In the genomic region with DNA sequence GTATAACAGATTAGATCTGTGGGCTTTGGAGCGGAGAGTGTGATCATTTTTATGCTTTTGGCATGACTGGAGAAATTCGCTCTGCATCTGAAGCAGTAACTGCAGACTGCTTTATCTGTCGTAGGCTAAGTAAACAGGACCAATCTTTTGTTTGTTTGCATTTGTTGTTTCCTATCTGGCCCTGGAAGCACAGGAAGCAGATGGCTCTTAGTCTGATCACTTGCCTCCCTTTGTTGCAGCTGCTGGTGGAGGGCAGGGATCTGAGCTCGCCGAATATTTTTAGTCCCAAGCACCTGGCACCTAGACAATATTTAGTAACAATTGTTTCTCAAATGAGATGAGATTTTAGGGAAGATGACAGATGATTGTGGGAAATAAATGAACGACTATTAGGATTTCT, we compare ENCODE assay signal across 9 mouse cellular contexts.
DNase-seq lines count a peak whose midpoint lies in the region; ATAC-seq and TF ChIP-seq lines count a peak whose summit lies in the region.
"Had no signal": no experiment of that assay in that cellular context is flagged by ENCODE, and none has a peak within 500 bp of the region (broad histone marks: within the 10 kb centered on the region; RNA-seq: fewer than 3 reads in every experiment).

No protein-coding gene starts in this region.

- DNase-seq in kidney, adult 2 months, result peak; percentile 56
- no peak for DNase-seq in kidney, postnatal 4 days
- DNase-seq in brain, adult 2 months (ENCODE audit: low read depth, low spot score), result peak; percentile 91
- no peak for DNase-seq in T-cell, adult 2 months (ENCODE audit: low spot score)
- no peak for DNase-seq in urinary bladder, adult 18-20 months (ENCODE audit: low spot score in 2 of 2)
- no peak for DNase-seq in thymus, adult 2 months

- no peak for ATAC-seq in forebrain, embryonic 13.5 days
- ATAC-seq in lung, embryonic 16.5 days (ENCODE audit: low read depth), result peak; percentile 51; the same call in 1 of the 2 replicates

- H3K4me2 ChIP-seq in forebrain, embryonic 13.5 days, result no peak overlapping the region; the same call in 1 of the 2 replicates
- H3K4me2 ChIP-seq in lung, embryonic 16.5 days (ENCODE audit: low read depth, low read length), result no peak overlapping the region
- H3K4me2 ChIP-seq: limb, embryonic 12.5 days had no signal

- peak overlapping the region; percentile 32; the same call in 1 of the 2 replicates for H3K9ac ChIP-seq in forebrain, embryonic 13.5 days
- no peak overlapping the region for H3K9ac ChIP-seq in lung, embryonic 16.5 days (ENCODE audit: low read length)
- H3K9ac ChIP-seq: limb, embryonic 12.5 days had no signal

- peaks cover 41% of the 10 kb centered on the region for H3K4me1 ChIP-seq in kidney, adult 2 months (ENCODE audit: control insufficient read depth, insufficient read depth, low read length)
- peaks cover 53% of the 10 kb centered on the region for H3K4me1 ChIP-seq in forebrain, embryonic 13.5 days
- H3K4me1 ChIP-seq in lung, embryonic 16.5 days (replicated peaks; ENCODE audit: control insufficient read depth, insufficient read depth, low read length), result peaks cover 51% of the 10 kb centered on the region
- H3K4me1 ChIP-seq in thymus, adult 2 months (replicated peaks; ENCODE audit: control insufficient read depth, insufficient read depth, low read length), result peaks cover 40% of the 10 kb centered on the region

- WGBS in kidney, adult 2 months, result 37% methylated on average over 6 of the region's 6 CpGs
- 37% methylated on average over 6 of the region's 6 CpGs for WGBS in forebrain, embryonic 13.5 days
- 28% methylated on average over 6 of the region's 6 CpGs for WGBS in lung, embryonic 16.5 days
- WGBS in thymus, adult 2 months, result 37% methylated on average over 6 of the region's 6 CpGs

- H3K27me3 ChIP-seq in kidney, adult 2 months (replicated peaks; ENCODE audit: control insufficient read depth, insufficient read depth, low read length), result no peaks in the 10 kb centered on the region
- no peaks in the 10 kb centered on the region for H3K27me3 ChIP-seq in forebrain, embryonic 13.5 days
- no peaks in the 10 kb centered on the region for H3K27me3 ChIP-seq in lung, embryonic 16.5 days (ENCODE audit: control insufficient read depth, insufficient read depth, low read depth, low read length)
- H3K27me3 ChIP-seq in thymus, adult 2 months (ENCODE audit: control insufficient read depth, insufficient read depth, low read length), result no peaks in the 10 kb centered on the region
- H3K27me3 ChIP-seq: limb, embryonic 12.5 days had no signal

- no peak overlapping the region for H3K27ac ChIP-seq in kidney, adult 2 months (ENCODE audit: insufficient read depth, low read depth, low read length)
- peak overlapping the region; percentile 68 for H3K27ac ChIP-seq in forebrain, embryonic 13.5 days
- no peak overlapping the region for H3K27ac ChIP-seq in lung, embryonic 16.5 days (ENCODE audit: low read length)
- H3K27ac ChIP-seq in thymus, adult 2 months (ENCODE audit: control insufficient read depth, insufficient read depth, low read length), result no peak overlapping the region; the same call in 1 of the 2 replicates

- TF ChIP-seq POLR2A in kidney, adult 2 months (IDR thresholded peaks at IDR 0.05; ENCODE audit: low read depth, low read length), result no peak
- TF ChIP-seq POLR2A in thymus, adult 2 months (IDR thresholded peaks at IDR 0.05; ENCODE audit: control insufficient read depth, extremely low read depth, insufficient read depth, low read length, poor library complexity), result no peak

- no peaks in the 10 kb centered on the region for H3K9me3 ChIP-seq in forebrain, embryonic 13.5 days (replicated peaks)
- H3K9me3 ChIP-seq in lung, embryonic 16.5 days (ENCODE audit: control insufficient read depth, low read length), result no peaks in the 10 kb centered on the region
- H3K9me3 ChIP-seq: limb, embryonic 12.5 days had no signal

- no peak overlapping the region for H3K4me3 ChIP-seq in kidney, adult 2 months (ENCODE audit: insufficient read depth, low read depth, low read length)
- no peak overlapping the region for H3K4me3 ChIP-seq in forebrain, embryonic 13.5 days
- no peak overlapping the region for H3K4me3 ChIP-seq in lung, embryonic 16.5 days (ENCODE audit: low read length)
- H3K4me3 ChIP-seq in thymus, adult 2 months (ENCODE audit: control insufficient read depth, insufficient read depth, low read length), result no peak overlapping the region
- H3K4me3 ChIP-seq: limb, embryonic 12.5 days had no signal

- H3K36me3 ChIP-seq in kidney, adult 2 months (ENCODE audit: control insufficient read depth, insufficient read depth, low read length), result no peaks in the 10 kb centered on the region; the same call in 1 of the 2 replicates
- peaks cover 24% of the 10 kb centered on the region for H3K36me3 ChIP-seq in forebrain, embryonic 13.5 days (ENCODE audit: poor library complexity, severe bottlenecking)
- H3K36me3 ChIP-seq in lung, embryonic 16.5 days (ENCODE audit: control insufficient read depth, insufficient read depth, low read length), result peaks cover 4% of the 10 kb centered on the region; the same call in 1 of the 2 replicates
- no peaks in the 10 kb centered on the region for H3K36me3 ChIP-seq in thymus, adult 2 months (ENCODE audit: control insufficient read depth, insufficient read depth, low read length)

- no peak for TF ChIP-seq CTCF in kidney, adult 2 months (conservative IDR thresholded peaks at IDR 0.05; ENCODE audit: insufficient read depth, insufficient read length, low read depth, low read length)
- no peak for TF ChIP-seq CTCF in thymus, adult 2 months (IDR thresholded peaks at IDR 0.05; ENCODE audit: borderline replicate concordance, control insufficient read depth, extremely low read depth, insufficient read depth, low read length, poor library complexity)

Comparison
In these comparisons a context has a peak if more than half of its experiments do, and no peak if none do; other contexts are left out.
1. DNase-seq: peak in kidney, adult 2 months (single experiment) and brain, adult 2 months (single experiment); none in kidney, postnatal 4 days (0 of 2), T-cell, adult 2 months (single experiment), urinary bladder, adult 18-20 months (0 of 2) and thymus, adult 2 months (single experiment).